Mouse (Mus musculus) left cerebral cortex, adult 9 months (tissue): ENCODE measurements around the gene Rbm15b.

Source experiments
- DNase-seq, 2 experiments: peaks; one replicate each; pipeline ENCODE4 v3.0.0; 2022; ENCODE audit warnings: low spot score in 2 of 2

Rbm15b gene

GRCm38 (mm10) chr9:106884996-106885900, 2.0 kb downstream of the Rbm15b start:
- DNase-seq, result no peak

GRCm38 (mm10) chr9:106884306-106884705, 2.9 kb downstream of the Rbm15b start:
- no peak for DNase-seq

GRCm38 (mm10) chr9:106883085-106883484, 4.1 kb downstream of the Rbm15b start:
- DNase-seq, result no peak

GRCm38 (mm10) chr9:106882176-106882575, 5.1 kb downstream of the Rbm15b start:
- no peak for DNase-seq

DNA sequence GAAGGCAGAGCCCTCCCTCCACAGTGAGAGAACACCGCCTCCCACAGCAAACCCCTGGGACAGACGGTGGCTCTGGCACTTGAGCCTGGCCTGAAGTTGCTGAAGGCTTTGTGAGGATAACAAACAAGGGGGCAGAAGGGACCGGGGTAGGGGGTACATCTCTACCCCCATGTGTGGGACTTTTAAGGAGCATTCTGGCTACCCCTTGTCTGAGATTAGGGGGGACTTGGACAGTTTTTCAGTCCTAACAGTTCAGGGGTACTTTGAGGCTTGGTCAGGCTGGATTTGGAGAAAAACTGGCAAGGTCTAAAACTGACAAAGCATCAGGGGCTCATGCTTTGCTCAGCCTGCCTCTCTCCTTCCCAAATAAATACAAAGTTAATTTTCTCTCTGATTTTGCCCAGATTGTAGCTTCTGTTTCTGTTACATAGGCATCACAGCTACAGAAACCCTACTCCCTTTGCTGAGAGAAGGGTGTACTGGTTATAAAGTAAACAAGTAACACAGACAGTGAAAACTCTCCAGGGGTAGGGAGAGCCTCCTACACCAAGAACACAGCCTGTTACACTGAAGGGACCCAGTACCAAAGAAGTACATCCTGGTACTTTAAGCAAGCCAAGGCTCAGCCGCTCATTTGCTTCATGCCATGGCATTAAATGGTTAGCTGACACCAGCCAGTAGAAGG, 6.0 kb downstream of the Rbm15b start:
- DNase-seq, result no peak

- DNase-seq, result no peak
Measured at GRCm38 (mm10) chr9:106879471-106879870, 7.8 kb downstream of the Rbm15b start.

- DNase-seq, result no peak
Measured at GRCm38 (mm10) chr9:106876666-106877065, 10.6 kb downstream of the Rbm15b start.

GRCm38 (mm10) chr9:106874216-106874615, 13.0 kb downstream of the Rbm15b start:
- no peak for DNase-seq

- DNase-seq, result no peak
Measured at GRCm38 (mm10) chr9:106858036-106858435, 29.2 kb downstream of the Rbm15b start.

- no peak for DNase-seq
Measured at GRCm38 (mm10) chr9:106856664-106857063, 30.6 kb downstream of the Rbm15b start.

GRCm38 (mm10) chr9:106842800-106843199, 44.4 kb downstream of the Rbm15b start:
- DNase-seq, result no peak

GRCm38 (mm10) chr9:106840569-106840968, 46.7 kb downstream of the Rbm15b start:
- no peak for DNase-seq
